Mouse (Mus musculus) testis, adult 2 months (tissue): ENCODE measurements at regions not wholly inside any gene's neighbourhood (a gene's known extent, or its start where the extent isn't known, plus 50 kb on each side); places are given as distances from the start of the nearest gene placed in this dataset.

Source experiments
- CTCF ChIP-seq: fragments of 200-500 bp; IDR thresholded peaks from 2 replicates; pipeline ENCODE4 v1.5.1; 2012; ENCODE audit warnings: low read depth, mild to moderate bottlenecking, inconsistent platforms, low read length, moderate library complexity; ENCODE audit not compliant: control insufficient read depth, insufficient read depth, insufficient replicate concordance
- POLR2A ChIP-seq: fragments of 200-500 bp; IDR thresholded peaks from 2 replicates; pipeline ENCODE4 v1.6.1; 2012; ENCODE audit warnings: low read depth, mild to moderate bottlenecking, inconsistent platforms, low read length, moderate library complexity; ENCODE audit not compliant: control insufficient read depth

GRCm38 (mm10) chr2:159534951-159535350 lies 740.3 kb downstream of the Dhx35 start:
- TF ChIP-seq CTCF (no peak), POLR2A (no peak)
